Mouse (Mus musculus) spleen, postnatal 14 days (tissue): ENCODE results near the gene Mif.
A peak's percentile ranks its signal among the peaks of the same experiment; 100 is the strongest.
"Not testable (repeated sequence)": the region's sequence is repeated elsewhere in the genome, so short reads cannot be mapped to it uniquely, and the experiment has no call there.

Experiments used
- DNase-seq, 2 experiments: peaks; one replicate each; pipeline ENCODE4 v3.0.0; 2021 to 2022; ENCODE audit warnings: low spot score in 2 of 2

Gene Mif

GRCm38 (mm10) chr10:75873543-75874170, 13.6 kb upstream of the Mif start:
- DNase-seq, result no peak

- DNase-seq, result no peak
Observed at GRCm38 (mm10) chr10:75872915-75873542, 13.0 kb upstream of the Mif start.

GRCm38 (mm10) chr10:75872025-75872914, 12.2 kb upstream of the Mif start:
- DNase-seq, result no peak

DNA sequence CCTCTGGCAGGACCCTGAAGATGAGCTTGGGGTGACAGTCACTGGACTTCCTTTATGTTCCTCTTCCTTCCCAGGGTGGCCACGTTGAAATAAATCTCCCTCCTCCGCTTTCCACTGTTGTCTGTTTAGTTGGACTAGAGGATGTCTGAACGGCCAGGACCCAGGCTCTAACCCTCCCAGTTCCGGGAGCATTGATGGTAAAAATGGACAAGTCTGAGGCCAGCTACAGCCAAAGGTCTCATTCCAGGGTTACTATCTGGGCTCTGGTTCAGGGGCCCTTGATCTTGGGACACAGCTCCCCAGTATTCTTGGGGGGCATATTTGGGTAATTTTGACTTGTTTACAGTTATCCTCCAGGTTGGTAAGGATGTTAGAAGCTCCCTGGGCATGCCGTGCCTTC, 1.5 kb upstream of the Mif start:
- DNase-seq, result no peak

DNA sequence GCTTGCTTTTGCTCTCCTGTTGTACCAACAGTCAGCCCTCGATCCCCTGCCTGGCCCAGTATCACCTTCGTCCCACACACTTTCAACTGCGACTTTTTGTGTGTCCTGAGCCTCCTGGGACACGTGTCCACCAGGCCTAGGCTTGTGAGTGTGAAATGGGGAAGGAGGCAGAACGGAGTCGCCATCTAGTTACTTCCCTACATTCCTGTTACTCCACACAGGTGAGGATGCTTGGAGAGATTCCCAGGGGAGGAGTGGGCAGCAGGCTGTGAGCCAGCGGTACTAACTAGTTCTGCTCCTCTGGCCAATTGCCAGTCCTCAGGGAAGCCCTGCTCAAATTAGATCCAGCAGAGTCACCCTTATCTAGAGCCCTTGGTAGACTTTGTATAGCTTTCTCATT, 706 bp upstream of the Mif start:
- DNase-seq, result no peak

GRCm38 (mm10) chr10:75859107-75859746, 813 bp downstream of the Mif start:
- DNase-seq, result no peak

DNA sequence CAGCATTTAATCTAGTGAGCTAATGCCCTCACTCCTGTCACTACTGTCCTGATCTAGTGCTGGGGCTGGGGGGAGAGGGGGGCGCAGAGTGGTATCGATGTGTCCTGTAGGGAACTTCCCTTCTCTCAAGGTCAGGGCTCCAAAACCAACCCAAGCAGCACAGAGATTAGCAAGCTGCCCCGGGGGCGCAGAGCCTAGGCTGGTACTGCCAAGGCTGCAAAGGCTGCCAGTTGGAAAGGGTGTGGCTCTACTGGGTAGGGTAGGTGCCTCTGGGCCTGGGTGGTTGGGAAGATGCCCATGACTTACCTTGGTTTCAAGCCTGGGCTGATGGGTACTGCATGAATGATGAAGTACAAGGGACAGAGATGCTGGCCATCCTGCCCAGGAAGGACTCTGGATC, 2.4 kb downstream of the Mif start:
- DNase-seq, result no peak

GRCm38 (mm10) chr10:75856976-75857375, 3.1 kb downstream of the Mif start:
- DNase-seq, result no peak

GRCm38 (mm10) chr10:75856155-75856907, 3.7 kb downstream of the Mif start:
- DNase-seq, result no peak

GRCm38 (mm10) chr10:75855416-75855981, 4.5 kb downstream of the Mif start:
- no peak for DNase-seq

DNA sequence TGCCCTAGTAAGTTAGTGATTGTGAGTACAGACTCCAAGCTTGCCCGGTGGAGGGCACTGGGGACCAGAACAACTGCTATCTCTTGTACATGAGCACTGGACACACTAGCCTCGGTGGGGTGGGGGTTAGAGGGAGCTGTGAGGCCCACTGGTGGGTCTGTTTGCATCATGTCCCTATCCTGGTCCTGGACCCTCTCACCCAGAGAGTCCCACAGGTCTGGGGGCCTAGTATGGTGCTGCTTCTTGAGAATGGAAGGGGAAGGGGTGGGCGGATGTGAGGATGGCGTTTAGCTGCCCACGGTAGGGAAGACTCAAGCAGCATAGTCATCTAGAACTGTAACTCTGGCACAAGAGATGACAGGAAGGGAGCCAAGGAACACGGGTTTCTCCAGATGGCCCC, 5.2 kb downstream of the Mif start:
- no peak for DNase-seq

GRCm38 (mm10) chr10:75854096-75854495, 5.9 kb downstream of the Mif start:
- DNase-seq, result no peak

GRCm38 (mm10) chr10:75853452-75853851, 6.6 kb downstream of the Mif start:
- peak; percentile 62 to 83 for DNase-seq

- no peak for DNase-seq
Observed at GRCm38 (mm10) chr10:75852539-75853125, 7.4 kb downstream of the Mif start.

DNA sequence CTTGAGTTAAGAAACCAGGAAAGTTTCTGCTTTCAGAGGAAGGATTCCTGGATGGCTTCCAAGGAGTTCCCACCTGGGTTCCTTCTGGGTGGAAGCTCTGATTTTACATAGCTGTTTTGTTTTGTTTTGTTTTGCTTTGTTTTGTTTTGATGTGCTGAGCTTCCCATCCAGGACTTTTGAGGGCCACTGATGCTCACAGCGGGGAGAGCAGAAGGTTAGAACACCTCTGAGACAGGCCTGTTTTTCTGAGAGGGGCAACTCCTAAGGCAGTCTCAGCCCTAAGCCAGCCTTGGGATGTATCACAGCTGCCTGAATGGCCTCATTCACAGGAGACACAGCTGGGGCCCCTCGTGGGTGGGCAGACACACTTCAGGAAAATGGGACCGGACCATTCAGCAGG, 8.4 kb downstream of the Mif start:
- no peak for DNase-seq

- no peak for DNase-seq
Observed at GRCm38 (mm10) chr10:75851076-75851475, 9.0 kb downstream of the Mif start.

GRCm38 (mm10) chr10:75848382-75848781, 11.7 kb downstream of the Mif start:
- DNase-seq, result no peak

DNA sequence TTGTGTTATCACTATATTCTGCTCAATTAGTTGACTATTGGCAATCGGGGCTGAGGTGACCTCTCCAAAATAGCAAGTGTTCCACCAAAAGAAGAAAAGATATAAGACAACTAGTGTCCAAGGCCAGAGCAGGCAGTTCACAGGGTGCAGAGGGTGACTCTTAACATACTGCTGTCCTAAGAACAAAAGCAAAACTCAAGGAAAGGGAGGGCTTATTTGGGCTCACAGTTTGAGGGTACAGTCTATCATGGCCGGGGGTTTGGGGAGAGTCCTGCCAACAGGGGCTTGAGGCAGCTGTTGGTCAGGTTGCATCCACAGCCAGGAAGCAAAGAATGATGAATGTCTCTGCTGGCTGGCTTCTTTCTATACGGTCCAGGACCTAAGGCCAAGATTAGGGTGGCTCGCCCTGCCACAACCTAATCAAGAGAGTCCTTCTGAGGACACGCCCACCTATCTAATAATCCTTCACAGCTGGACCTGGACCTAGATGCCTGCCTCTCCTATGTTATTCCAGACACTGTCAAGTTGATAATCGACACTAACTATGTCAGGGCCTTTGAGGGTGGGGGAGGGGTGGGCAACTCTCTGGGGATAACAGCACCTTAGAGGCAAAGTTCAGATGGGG, 14.6 kb downstream of the Mif start:
- DNase-seq, result no peak

DNA sequence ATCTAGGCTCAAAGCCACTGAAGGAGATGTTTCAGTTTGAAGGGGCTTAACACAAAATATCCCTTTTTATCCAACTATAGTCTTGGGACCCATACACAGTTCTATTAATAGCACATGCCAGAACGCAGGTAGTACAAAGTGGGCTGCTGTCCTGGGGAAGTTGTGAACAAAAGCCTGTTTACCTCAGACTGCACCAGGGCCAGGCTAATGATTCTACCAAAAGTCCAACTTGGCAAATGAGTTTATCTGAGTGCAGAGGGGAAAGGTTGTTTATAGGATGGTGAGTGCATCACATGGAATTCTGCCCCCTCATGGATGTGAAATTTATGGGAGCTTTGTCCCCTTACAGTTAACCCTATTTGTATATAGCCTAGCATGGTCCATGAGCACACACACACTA, 15.2 kb downstream of the Mif start:
- DNase-seq, result no peak

DNA sequence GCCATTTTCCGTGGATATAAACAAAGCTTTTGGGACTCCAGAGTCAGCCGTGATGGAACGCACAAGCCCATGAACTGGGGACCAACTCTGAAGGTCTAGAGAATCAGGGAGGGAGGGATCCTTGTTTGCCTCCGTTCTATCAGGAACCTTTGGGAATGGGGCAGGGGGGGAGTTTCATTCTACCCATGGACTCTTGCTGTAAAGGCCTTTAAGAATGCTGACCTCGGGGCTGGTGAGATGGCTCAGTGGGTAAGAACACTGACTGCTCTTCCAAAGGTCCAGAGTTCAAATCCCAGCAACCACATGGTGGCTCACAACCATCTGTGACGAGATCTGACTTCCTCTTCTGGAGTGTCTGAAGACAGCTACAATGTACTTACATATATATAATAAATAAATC, 16.1 kb downstream of the Mif start:
- DNase-seq, result not testable (repeated sequence)
